7 mouse cellular contexts compared by ENCODE assay signal in the genomic region with DNA sequence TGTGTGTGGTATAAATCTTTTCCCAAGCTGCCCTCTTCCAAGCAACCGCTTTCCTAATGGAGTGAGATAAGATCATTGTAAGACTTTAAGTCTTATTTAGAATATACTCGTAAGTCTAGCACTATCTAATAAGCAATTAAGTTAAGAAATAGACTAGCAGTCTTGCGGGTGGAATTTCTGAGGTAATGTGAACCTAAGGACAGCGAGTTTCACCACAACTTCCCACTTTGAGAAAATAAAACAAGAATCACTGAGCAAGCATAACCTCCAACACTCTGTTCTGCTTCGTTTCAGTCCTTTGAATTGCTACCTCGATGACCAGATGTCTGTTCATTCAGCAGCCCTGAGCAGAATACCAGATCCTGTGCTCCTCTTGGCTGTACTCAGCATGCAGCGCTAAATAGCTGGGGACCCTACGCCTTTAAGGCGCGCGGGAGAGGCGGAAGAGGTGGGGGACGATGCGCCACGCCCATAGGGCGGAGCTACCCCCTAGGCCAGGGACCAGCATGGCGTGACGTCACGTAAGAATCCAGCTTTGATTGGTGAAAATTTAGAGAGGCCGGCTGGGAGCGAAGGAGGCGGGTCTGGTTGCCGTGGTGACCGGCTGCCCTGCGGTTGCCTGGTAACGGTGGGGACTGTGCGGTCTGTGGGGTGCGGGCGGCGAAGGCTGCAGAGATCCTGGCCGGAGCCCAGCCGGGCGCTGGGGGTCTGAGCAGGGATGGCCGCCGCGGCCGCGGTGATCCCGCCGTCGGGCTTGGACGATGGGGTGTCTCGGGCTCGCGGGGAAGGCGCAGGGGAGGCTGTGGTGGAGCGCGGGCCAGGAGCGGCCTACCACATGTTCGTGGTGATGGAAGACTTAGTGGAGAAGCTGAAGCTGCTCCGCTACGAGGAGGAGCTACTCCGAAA. TPM values are rescaled to one million over a fixed set of nuclear protein-coding genes. Genes with fewer than 3 reads are reported as not detected.
DNase-seq lines count a peak whose midpoint lies in the region; ATAC-seq lines count a peak whose summit lies in the region.

A gene (plus strand): TSS at position 614 of the 906 bp plus-strand sequence.

- peak; percentile 100 for ATAC-seq in embryonic facial prominence, embryonic 12.5 days (ENCODE audit: insufficient number of reproducible peaks, insufficient read depth, low FRiP score, low TSS enrichment)
- ATAC-seq in limb, embryonic 11.5 days (ENCODE audit: insufficient number of reproducible peaks, low FRiP score, low TSS enrichment, low read depth), result peak; percentile 100
- ATAC-seq in midbrain, embryonic 14.5 days (ENCODE audit: low FRiP score, low TSS enrichment), result peak; percentile 100

- H3K4me2 ChIP-seq in embryonic facial prominence, embryonic 12.5 days (replicated peaks), result peak within 1 kb of the TSS; percentile 62
- H3K4me2 ChIP-seq in limb, embryonic 11.5 days (ENCODE audit: low read depth, severe bottlenecking), result peak within 1 kb of the TSS; percentile 45
- peak within 1 kb of the TSS; percentile 79 for H3K4me2 ChIP-seq in midbrain, embryonic 14.5 days (ENCODE audit: low read length)

- H3K27ac ChIP-seq in embryonic facial prominence, embryonic 12.5 days, result 0 out of 2 replicates have a peak within 1 kb of the TSS, but pooled peaks have one; percentile 47
- H3K27ac ChIP-seq in limb, embryonic 11.5 days (replicated peaks; ENCODE audit: low read depth, low read length), result no peak within 1 kb of the TSS; the same call in 1 of the 2 replicates
- peak within 1 kb of the TSS; percentile 85 for H3K27ac ChIP-seq in midbrain, embryonic 14.5 days (replicated peaks; ENCODE audit: low read depth, low read length)

- peak within 1 kb of the TSS; percentile 56 for H3K9ac ChIP-seq in embryonic facial prominence, embryonic 12.5 days
- peak within 1 kb of the TSS; percentile 57 for H3K9ac ChIP-seq in limb, embryonic 11.5 days (ENCODE audit: low read length)
- H3K9ac ChIP-seq in midbrain, embryonic 14.5 days (replicated peaks; ENCODE audit: low read length), result peak within 1 kb of the TSS; percentile 67

- peak within 1 kb of the TSS; percentile 62 for H3K4me3 ChIP-seq in embryonic facial prominence, embryonic 12.5 days
- peak within 1 kb of the TSS; percentile 64 for H3K4me3 ChIP-seq in limb, embryonic 11.5 days (ENCODE audit: low read depth, low read length)
- peak within 1 kb of the TSS; percentile 78 for H3K4me3 ChIP-seq in midbrain, embryonic 14.5 days (replicated peaks; ENCODE audit: low read depth, low read length)

- 3% methylated on average over 52 of the region's 53 CpGs for WGBS in embryonic facial prominence, embryonic 12.5 days
- 4% methylated on average over 53 of the region's 53 CpGs for WGBS in limb, embryonic 11.5 days
- WGBS in midbrain, embryonic 14.5 days, result 2% methylated on average over 53 of the region's 53 CpGs

- H3K27me3 ChIP-seq in embryonic facial prominence, embryonic 12.5 days, result no peaks in the 10 kb centered on the region
- no peaks in the 10 kb centered on the region for H3K27me3 ChIP-seq in limb, embryonic 11.5 days (ENCODE audit: control insufficient read depth, insufficient read depth, low read length)
- H3K27me3 ChIP-seq in midbrain, embryonic 14.5 days (ENCODE audit: control insufficient read depth, insufficient read depth, low read length), result no peaks in the 10 kb centered on the region

- no peaks in the 10 kb centered on the region for H3K36me3 ChIP-seq in embryonic facial prominence, embryonic 12.5 days
- no peaks in the 10 kb centered on the region for H3K36me3 ChIP-seq in limb, embryonic 11.5 days (ENCODE audit: control insufficient read depth, insufficient read depth, low read length)
- H3K36me3 ChIP-seq in midbrain, embryonic 14.5 days (ENCODE audit: control insufficient read depth, insufficient read depth, low read length), result no peaks in the 10 kb centered on the region

- H3K4me1 ChIP-seq in embryonic facial prominence, embryonic 12.5 days, result peaks cover 3% of the 10 kb centered on the region; the same call in 1 of the 2 replicates
- no peaks in the 10 kb centered on the region for H3K4me1 ChIP-seq in limb, embryonic 11.5 days (ENCODE audit: control insufficient read depth, insufficient read depth, low read length)
- peaks cover 9% of the 10 kb centered on the region for H3K4me1 ChIP-seq in midbrain, embryonic 14.5 days (ENCODE audit: control insufficient read depth, insufficient read depth, low read length)

- H3K9me3 ChIP-seq in embryonic facial prominence, embryonic 12.5 days, result no peaks in the 10 kb centered on the region
- no peaks in the 10 kb centered on the region for H3K9me3 ChIP-seq in limb, embryonic 11.5 days (ENCODE audit: control insufficient read depth, low read length)
- no peaks in the 10 kb centered on the region for H3K9me3 ChIP-seq in midbrain, embryonic 14.5 days (ENCODE audit: control insufficient read depth, low read length)

- DNase-seq in adrenal gland, postnatal 25 days, result peak; percentile 97
- DNase-seq in heart, adult 11 months, result peak; percentile 100
- peak; percentile 97 for DNase-seq in kidney, adult 18-20 months
- peak; percentile 99 for DNase-seq in limb, embryonic 11.5 days (ENCODE audit: low spot score)
- peak; percentile 100 for DNase-seq in midbrain, embryonic 14.5 days
- peak; percentile 93 to 96 for DNase-seq in spleen, adult 18-20 months

RNA-seq across cellular contexts. Expression of the gene that starts here (rescaled TPM):
- total RNA-seq in adrenal gland, postnatal 25 days (2021), result 26.5 and 34.9 TPM in 2 replicates
- 38.3 and 39.8 TPM in 2 replicates for polyA plus RNA-seq in embryonic facial prominence, embryonic 12.5 days (2016; fragmentation: Nextera tagmentation; extraction: Ambion mirVana)
- 22.6 and 24.5 TPM in 2 replicates for polyA plus RNA-seq in limb, embryonic 11.5 days (2014; fragmentation: Nextera tagmentation; extraction: Ambion mirVana)
- 35.9 and 45.1 TPM in 2 replicates for polyA plus RNA-seq in midbrain, embryonic 14.5 days (2014; fragmentation: Nextera tagmentation; extraction: Ambion mirVana)
